Mouse (Mus musculus) myocyte (in vitro differentiated cells): ENCODE results near the gene Agrn. TPM values are rescaled to one million over a fixed set of nuclear protein-coding genes. Genes with fewer than 3 reads are reported as not detected.
"Not testable (repeated sequence)": the region's sequence is repeated elsewhere in the genome, so short reads cannot be mapped to it uniquely, and the experiment has no call there.

Experiments used
- H3K27me3 ChIP-seq: one replicate; pipeline ENCODE4 v1.6.1; 2011; ENCODE audit not compliant: control insufficient read depth, insufficient read depth, insufficient read length
- H3K36me3 ChIP-seq: one replicate; pipeline ENCODE4 v1.6.1; 2011; ENCODE audit not compliant: control insufficient read depth, insufficient read depth
- H3K4me2 ChIP-seq: one replicate; pipeline ENCODE4 v1.6.1; 2011; ENCODE audit warnings: low read depth, control low read depth
- H3K4me3 ChIP-seq: one replicate; pipeline ENCODE4 v1.5.1; 2011; ENCODE audit warnings: mild to moderate bottlenecking, control low read depth, moderate library complexity
- H3K79me2 ChIP-seq: one replicate; pipeline ENCODE4 v1.6.1; 2011; ENCODE audit not compliant: control insufficient read depth, insufficient read depth
- H3ac ChIP-seq: one replicate; pipeline ENCODE4 v1.6.1; 2011; ENCODE audit not compliant: control insufficient read depth, insufficient read length
- CEBPB ChIP-seq: IDR thresholded peaks from 2 replicates; pipeline ENCODE4 v1.6.1; 2011; ENCODE audit warnings: mild to moderate bottlenecking, moderate library complexity; ENCODE audit not compliant: poor library complexity, insufficient read depth, severe bottlenecking
- E2F4 ChIP-seq: IDR thresholded peaks from one replicate; pipeline ENCODE4 v1.6.1; 2011; ENCODE audit warnings: mild to moderate bottlenecking, control low read depth, moderate library complexity; ENCODE audit not compliant: insufficient read depth
- MAX ChIP-seq: IDR thresholded peaks from one replicate; pipeline ENCODE4 v1.6.1; 2011; ENCODE audit warnings: low read depth, mild to moderate bottlenecking, control low read depth
- MYOD1 ChIP-seq, 3 experiments: IDR thresholded peaks; one replicate each; pipeline ENCODE4 v1.6.1; 2011; ENCODE audit warnings: control low read depth in 2 of 3, low read depth in 2 of 3, mild to moderate bottlenecking in 2 of 3, moderate library complexity in 1 of 3; ENCODE audit not compliant: insufficient read length in 2 of 3, control insufficient read depth in 1 of 3
- MYOG ChIP-seq, 3 experiments: IDR thresholded peaks; one replicate each; pipeline ENCODE4 v1.6.1; 2011; ENCODE audit warnings: control low read depth in 2 of 3, low read depth in 2 of 3, mild to moderate bottlenecking in 2 of 3; ENCODE audit not compliant: insufficient read length in 2 of 3, control insufficient read depth in 1 of 3, insufficient read depth in 1 of 3
- POLR2A ChIP-seq: IDR thresholded peaks from one replicate; pipeline ENCODE4 v1.6.1; 2011; ENCODE audit warnings: low read depth, mild to moderate bottlenecking, control low read depth, moderate library complexity; ENCODE audit not compliant: insufficient read length
- POLR2AphosphoS2 ChIP-seq: IDR thresholded peaks from one replicate; pipeline ENCODE4 v1.6.1; 2011; ENCODE audit warnings: low read depth, control low read depth; ENCODE audit not compliant: insufficient read length
- REST ChIP-seq: IDR thresholded peaks from one replicate; pipeline ENCODE4 v1.6.1; 2011; ENCODE audit warnings: mild to moderate bottlenecking, control low read depth, moderate library complexity; ENCODE audit not compliant: insufficient read depth, insufficient read length
- SRF ChIP-seq: IDR thresholded peaks from one replicate; pipeline ENCODE4 v1.6.1; 2011; ENCODE audit warnings: low read depth; ENCODE audit not compliant: control insufficient read depth, insufficient read length
- TCF12 ChIP-seq: IDR thresholded peaks from one replicate; pipeline ENCODE4 v1.6.1; 2011; ENCODE audit warnings: mild to moderate bottlenecking, control low read depth; ENCODE audit not compliant: poor library complexity, insufficient read depth, severe bottlenecking
- TCF3 ChIP-seq: IDR thresholded peaks from one replicate; pipeline ENCODE4 v1.6.1; 2011; ENCODE audit warnings: low read depth, control low read depth; ENCODE audit not compliant: insufficient read length
- USF1 ChIP-seq: IDR thresholded peaks from one replicate; pipeline ENCODE4 v1.6.1; 2011; ENCODE audit warnings: low read depth, mild to moderate bottlenecking, control low read depth, moderate library complexity
- polyA plus RNA-seq: library from polyadenylated mRNA; unstranded; fragments of >200 nt; fragmentation: generic; extraction: Trizol; gene quantifications from one replicate; pipeline ENCODE4 v1.2.1, GENCODE M21; 2012; ENCODE audit warnings: missing spikeins

Agrn gene
- polyA plus RNA-seq, 1 experiment: 22.7 TPM

- no peak overlapping the region for H3ac ChIP-seq
- H3K27me3 ChIP-seq: no peaks in the 10 kb centered on the region
- H3K36me3 ChIP-seq: no peaks in the 10 kb centered on the region
- no peak overlapping the region for H3K4me3 ChIP-seq
- no peaks in the 10 kb centered on the region for H3K79me2 ChIP-seq
- no peak overlapping the region for H3K4me2 ChIP-seq
- TF ChIP-seq E2F4: no peak
- no peak for TF ChIP-seq REST
- no peak for TF ChIP-seq POLR2AphosphoS2
- TF ChIP-seq SRF: no peak
- no peak for TF ChIP-seq CEBPB
- TF ChIP-seq MAX: no peak
- no peak for TF ChIP-seq MYOG (IDR thresholded peaks at IDR 0.05; ENCODE audit: control insufficient read depth in 1 of 3, insufficient read depth in 1 of 3, insufficient read length in 2 of 3, low read depth in 2 of 3)
- no peak for TF ChIP-seq MYOD1 (IDR thresholded peaks at IDR 0.05; ENCODE audit: control insufficient read depth in 1 of 3, insufficient read length in 2 of 3, low read depth in 2 of 3)
- no peak for TF ChIP-seq POLR2A
- no peak for TF ChIP-seq USF1
- TF ChIP-seq TCF3: no peak
- TF ChIP-seq TCF12: no peak
These were observed 28.7 kb downstream of the Agrn start for GRCm38 (mm10) chr4:156168611-156169010.

- Histone ChIP-seq H3K27me3 (no peaks in the 10 kb centered on the region), H3K36me3 (no peaks in the 10 kb centered on the region), H3K4me2 (no peak overlapping the region), H3ac (no peak overlapping the region), H3K4me3 (no peak overlapping the region), H3K79me2 (no peaks in the 10 kb centered on the region)
- TF ChIP-seq POLR2A: no peak
- TF ChIP-seq USF1: no peak
- no peak for TF ChIP-seq MYOG (IDR thresholded peaks at IDR 0.05; ENCODE audit: control insufficient read depth in 1 of 3, insufficient read depth in 1 of 3, insufficient read length in 2 of 3, low read depth in 2 of 3)
- no peak for TF ChIP-seq POLR2AphosphoS2
- no peak for TF ChIP-seq E2F4
- TF ChIP-seq SRF: no peak
- TF ChIP-seq REST: no peak
- no peak for TF ChIP-seq TCF3
- no peak for TF ChIP-seq CEBPB
- no peak for TF ChIP-seq MYOD1 (IDR thresholded peaks at IDR 0.05; ENCODE audit: control insufficient read depth in 1 of 3, insufficient read length in 2 of 3, low read depth in 2 of 3)
- no peak for TF ChIP-seq MAX
- no peak for TF ChIP-seq TCF12
These were observed 30.8 kb downstream of the Agrn start for GRCm38 (mm10) chr4:156166477-156166876.

DNA sequence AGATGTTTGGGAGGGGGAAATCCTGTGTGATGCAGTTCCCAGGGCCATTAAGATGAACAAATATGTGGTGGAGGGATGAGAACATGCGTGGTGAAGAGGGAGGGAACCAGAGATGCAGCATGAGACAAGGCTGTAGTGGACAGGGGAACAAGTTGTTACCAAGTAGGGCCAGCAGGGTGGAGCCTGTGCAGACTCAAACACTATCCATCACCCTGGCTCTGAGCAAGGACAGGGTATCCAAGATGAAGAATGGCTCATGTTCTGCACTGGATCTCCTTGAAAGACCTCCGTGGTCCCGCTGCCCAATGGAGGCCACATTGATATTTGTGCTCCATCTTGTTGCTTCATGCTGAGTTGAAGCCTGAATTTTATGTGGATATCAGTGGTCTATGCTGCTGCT is 42.5 kb downstream of the Agrn start:
- Histone ChIP-seq H3K36me3 (no peaks in the 10 kb centered on the region), H3K79me2 (no peaks in the 10 kb centered on the region), H3K4me3 (no peak overlapping the region), H3ac (no peak overlapping the region), H3K27me3 (no peaks in the 10 kb centered on the region), H3K4me2 (no peak overlapping the region)
- TF ChIP-seq SRF: no peak
- TF ChIP-seq CEBPB: no peak
- TF ChIP-seq USF1: no peak
- no peak for TF ChIP-seq MAX
- no peak for TF ChIP-seq E2F4
- no peak for TF ChIP-seq TCF12
- no peak for TF ChIP-seq MYOD1 (IDR thresholded peaks at IDR 0.05; ENCODE audit: control insufficient read depth in 1 of 3, insufficient read length in 2 of 3, low read depth in 2 of 3)
- no peak for TF ChIP-seq MYOG (IDR thresholded peaks at IDR 0.05; ENCODE audit: control insufficient read depth in 1 of 3, insufficient read depth in 1 of 3, insufficient read length in 2 of 3, low read depth in 2 of 3)

GRCm38 (mm10) chr4:156150887-156151286 is 46.4 kb downstream of the Agrn start:
- H3K4me3 ChIP-seq, H3K79me2 ChIP-seq: not testable (repeated sequence)

GRCm38 (mm10) chr4:156136285-156137100 is 60.8 kb downstream of the Agrn start:
- no peak overlapping the region for H3K4me2 ChIP-seq

More at GRCm38 (mm10) chr4:156150887-156151286, 46.4 kb downstream of the Agrn start:
- H3K27me3 ChIP-seq, H3K4me2 ChIP-seq, H3ac ChIP-seq, H3K36me3 ChIP-seq: not testable (repeated sequence)

More at GRCm38 (mm10) chr4:156136285-156137100, 60.8 kb downstream of the Agrn start:
- Histone ChIP-seq H3ac (no peak overlapping the region), H3K36me3 (no peaks in the 10 kb centered on the region), H3K79me2 (no peaks in the 10 kb centered on the region), H3K4me3 (no peak overlapping the region), H3K27me3 (no peaks in the 10 kb centered on the region)
- no peak for TF ChIP-seq POLR2AphosphoS2
- no peak for TF ChIP-seq TCF3
- no peak for TF ChIP-seq MAX
- no peak for TF ChIP-seq SRF
- no peak for TF ChIP-seq MYOG (IDR thresholded peaks at IDR 0.05; ENCODE audit: control insufficient read depth in 1 of 3, insufficient read depth in 1 of 3, insufficient read length in 2 of 3, low read depth in 2 of 3)
- TF ChIP-seq POLR2A: no peak
- no peak for TF ChIP-seq TCF12
- TF ChIP-seq CEBPB: no peak
- no peak for TF ChIP-seq USF1
- no peak for TF ChIP-seq REST
- no peak for TF ChIP-seq MYOD1 (IDR thresholded peaks at IDR 0.05; ENCODE audit: control insufficient read depth in 1 of 3, insufficient read length in 2 of 3, low read depth in 2 of 3)
- TF ChIP-seq E2F4: no peak
